Mouse (Mus musculus): ENCODE data around the gene Ralgds. TPM values are rescaled to one million over a fixed set of nuclear protein-coding genes. Genes with fewer than 3 reads are reported as not detected.
A peak's percentile ranks its signal among the peaks of the same experiment; 100 is the strongest.

Ralgds gene
- total and polyA plus RNA-seq, 2 experiments from 2014 or later, result 84.6 to 292 TPM

- ATAC-seq (ENCODE audit: low FRiP score) (peak; percentile 90), DNase-seq (ENCODE audit: low spot score) (peak; percentile 96)
- WGBS, result under 1% methylated on average over 56 of the region's 56 CpGs
- Histone ChIP-seq H3K27ac (ENCODE audit: low read depth, low read length) (peak overlapping the region; percentile 77), H3K27me3 (ENCODE audit: insufficient read depth, low read length) (no peaks in the 10 kb centered on the region), H3K4me2 (ENCODE audit: low read depth, low read length, poor library complexity, severe bottlenecking) (peak overlapping the region; percentile 59), H3K4me3 (ENCODE audit: low read depth, low read length) (peak overlapping the region; percentile 56), H3K9ac (replicated peaks; ENCODE audit: low read length, poor library complexity, severe bottlenecking) (peak overlapping the region; percentile 63), H3K4me1 (ENCODE audit: insufficient read depth, low read length) (peaks cover 3% of the 10 kb centered on the region), H3K36me3 (ENCODE audit: insufficient read depth, low read length) (peaks cover 12% of the 10 kb centered on the region; the same call in 1 of the 2 replicates), H3K9me3 (ENCODE audit: low read length) (no peaks in the 10 kb centered on the region)
- no peak for TF ChIP-seq CTCF (IDR thresholded peaks at IDR 0.05)
These were observed 69.9 kb downstream of the Ralgds start for GRCm38 (mm10) chr2:28582647-28583353.

GRCm38 (mm10) chr2:28583651-28584050, 70.7 kb downstream of the Ralgds start, which contains the start of gene Gtf3c5:
Gene Gtf3c5, minus strand, starts transcription at chr2:28583751.
- peak within 1 kb of the TSS; percentile 77 for H3K27ac ChIP-seq (ENCODE audit: low read depth, low read length)
- no peaks in the 10 kb centered on the region for H3K9me3 ChIP-seq (ENCODE audit: low read length)
- DNase-seq (ENCODE audit: low spot score) (no peak), ATAC-seq (ENCODE audit: low FRiP score) (no peak; the same call in 1 of the 2 replicates)
- H3K4me3 ChIP-seq (ENCODE audit: low read depth, low read length), result peak within 1 kb of the TSS; percentile 56
- no peaks in the 10 kb centered on the region for H3K27me3 ChIP-seq (ENCODE audit: insufficient read depth, low read length)
- H3K4me2 ChIP-seq (ENCODE audit: low read depth, low read length, poor library complexity, severe bottlenecking), result peak within 1 kb of the TSS; percentile 59
- peaks cover 5% of the 10 kb centered on the region; the same call in 1 of the 2 replicates for H3K36me3 ChIP-seq (ENCODE audit: insufficient read depth, low read length)
- no peak for TF ChIP-seq CTCF (IDR thresholded peaks at IDR 0.05)
- 69% methylated on average over 9 of the region's 9 CpGs for WGBS
- H3K4me1 ChIP-seq (ENCODE audit: insufficient read depth, low read length), result peaks cover 3% of the 10 kb centered on the region
- H3K9ac ChIP-seq (replicated peaks; ENCODE audit: low read length, poor library complexity, severe bottlenecking), result peak within 1 kb of the TSS; percentile 63

GRCm38 (mm10) chr2:28585043-28585571, 72.2 kb downstream of the Ralgds start:
- no peak overlapping the region for H3K9ac ChIP-seq (replicated peaks; ENCODE audit: low read length, poor library complexity, severe bottlenecking)
- H3K36me3 ChIP-seq (ENCODE audit: insufficient read depth, low read length), result 0 out of 2 replicates have a peak, but pooled peaks cover 4% of the 10 kb centered on the region
- 20% methylated on average over 6 of the region's 6 CpGs for WGBS
- peak; percentile 100 for TF ChIP-seq CTCF (IDR thresholded peaks at IDR 0.05)
- DNase-seq (ENCODE audit: low spot score) (peak; percentile 87), ATAC-seq (ENCODE audit: low FRiP score) (no peak)
- H3K27me3 ChIP-seq (ENCODE audit: insufficient read depth, low read length), result no peaks in the 10 kb centered on the region
- no peak overlapping the region for H3K4me2 ChIP-seq (ENCODE audit: low read depth, low read length, poor library complexity, severe bottlenecking)
- peaks cover 3% of the 10 kb centered on the region for H3K4me1 ChIP-seq (ENCODE audit: insufficient read depth, low read length)
- H3K27ac ChIP-seq (ENCODE audit: low read depth, low read length), result no peak overlapping the region
- no peak overlapping the region for H3K4me3 ChIP-seq (ENCODE audit: low read depth, low read length)
- no peaks in the 10 kb centered on the region for H3K9me3 ChIP-seq (ENCODE audit: low read length)

- Histone ChIP-seq H3K4me3 (ENCODE audit: low read depth, low read length) (no peak overlapping the region), H3K9ac (replicated peaks; ENCODE audit: low read length, poor library complexity, severe bottlenecking) (no peak overlapping the region), H3K27ac (ENCODE audit: low read depth, low read length) (no peak overlapping the region), H3K4me2 (ENCODE audit: low read depth, low read length, poor library complexity, severe bottlenecking) (no peak overlapping the region), H3K36me3 (ENCODE audit: insufficient read depth, low read length) (0 out of 2 replicates have a peak, but pooled peaks cover 2% of the 10 kb centered on the region), H3K9me3 (ENCODE audit: low read length) (no peaks in the 10 kb centered on the region), H3K4me1 (ENCODE audit: insufficient read depth, low read length) (peaks cover 3% of the 10 kb centered on the region; the same call in 1 of the 2 replicates), H3K27me3 (ENCODE audit: insufficient read depth, low read length) (no peaks in the 10 kb centered on the region)
- ATAC-seq (ENCODE audit: low FRiP score) (no peak), DNase-seq (ENCODE audit: low spot score) (no peak)
- TF ChIP-seq CTCF (IDR thresholded peaks at IDR 0.05), result no peak
- WGBS, result 45% methylated on average over 2 of the region's 2 CpGs
These were observed 72.8 kb downstream of the Ralgds start for GRCm38 (mm10) chr2:28585730-28586129.

GRCm38 (mm10) chr2:28588574-28588973, 75.6 kb downstream of the Ralgds start:
- H3K27ac ChIP-seq (ENCODE audit: low read depth, low read length), result no peak overlapping the region
- H3K4me3 ChIP-seq (ENCODE audit: low read depth, low read length), result no peak overlapping the region
- TF ChIP-seq CTCF (IDR thresholded peaks at IDR 0.05), result no peak
- H3K27me3 ChIP-seq (ENCODE audit: insufficient read depth, low read length), result no peaks in the 10 kb centered on the region
- no peak for DNase-seq (ENCODE audit: low spot score)
- no peak for ATAC-seq (ENCODE audit: low FRiP score)
- no peak overlapping the region for H3K9ac ChIP-seq (replicated peaks; ENCODE audit: low read length, poor library complexity, severe bottlenecking)
- H3K4me1 ChIP-seq (ENCODE audit: insufficient read depth, low read length), result peaks cover under 1% of the 10 kb centered on the region; the same call in 1 of the 2 replicates
- 30% methylated on average over 1 of the region's 1 CpGs for WGBS
- no peaks in the 10 kb centered on the region for H3K36me3 ChIP-seq (ENCODE audit: insufficient read depth, low read length)
- no peak overlapping the region for H3K4me2 ChIP-seq (ENCODE audit: low read depth, low read length, poor library complexity, severe bottlenecking)
- no peaks in the 10 kb centered on the region for H3K9me3 ChIP-seq (ENCODE audit: low read length)

- 78% methylated on average over 2 of the region's 2 CpGs for WGBS
- no peak for TF ChIP-seq CTCF (IDR thresholded peaks at IDR 0.05)
- no peak for ATAC-seq (ENCODE audit: low FRiP score)
- H3K27ac ChIP-seq (ENCODE audit: low read depth, low read length), result no peak overlapping the region
- H3K4me2 ChIP-seq (ENCODE audit: low read depth, low read length, poor library complexity, severe bottlenecking), result no peak overlapping the region
- H3K4me1 ChIP-seq (ENCODE audit: insufficient read depth, low read length), result no peaks in the 10 kb centered on the region
- H3K9me3 ChIP-seq (ENCODE audit: low read length), result no peaks in the 10 kb centered on the region
- H3K27me3 ChIP-seq (ENCODE audit: insufficient read depth, low read length), result no peaks in the 10 kb centered on the region
- H3K36me3 ChIP-seq (ENCODE audit: insufficient read depth, low read length), result no peaks in the 10 kb centered on the region
- DNase-seq (ENCODE audit: low spot score), result no peak
- no peak overlapping the region for H3K9ac ChIP-seq (replicated peaks; ENCODE audit: low read length, poor library complexity, severe bottlenecking)
- no peak overlapping the region for H3K4me3 ChIP-seq (ENCODE audit: low read depth, low read length)
These were observed 78.6 kb downstream of the Ralgds start for GRCm38 (mm10) chr2:28591479-28591878.

Measured in midbrain, postnatal 0 days (tissue).